Mouse (Mus musculus) embryo, embryonic 10.5 days (tissue): Measurements from ENCODE around the gene Camk2n2.

Experiments
- DNase-seq: peaks from one replicate; pipeline ENCODE4 v3.0.0-alpha.2; 2015; ENCODE audit warnings: low spot score

Gene Camk2n2

GRCm38 (mm10) chr16:20610501-20611356 is 10.4 kb downstream of the Camk2n2 start:
- peak; percentile 93 for DNase-seq

- DNase-seq = no peak
Measured at GRCm38 (mm10) chr16:20604705-20605104, 16.4 kb downstream of the Camk2n2 start.

GRCm38 (mm10) chr16:20600511-20600910 is 20.6 kb downstream of the Camk2n2 start:
- no peak for DNase-seq

GRCm38 (mm10) chr16:20596687-20597441 is 24.2 kb downstream of the Camk2n2 start:
- no peak for DNase-seq

GRCm38 (mm10) chr16:20595737-20596136 is 25.4 kb downstream of the Camk2n2 start:
- DNase-seq = no peak

- no peak for DNase-seq
Measured at GRCm38 (mm10) chr16:20595060-20595673, 25.9 kb downstream of the Camk2n2 start.

- peak; percentile 23 for DNase-seq
Measured at GRCm38 (mm10) chr16:20591076-20591705, 29.9 kb downstream of the Camk2n2 start.

GRCm38 (mm10) chr16:20590680-20591038 is 30.4 kb downstream of the Camk2n2 start:
- no peak for DNase-seq

GRCm38 (mm10) chr16:20589939-20590679 is 31.0 kb downstream of the Camk2n2 start:
- DNase-seq = peak; percentile 41

- DNase-seq = peak; percentile 56
Measured at GRCm38 (mm10) chr16:20589366-20589938, 31.6 kb downstream of the Camk2n2 start, which contains the start of gene Vwa5b2. Gene Vwa5b2, plus strand, starts transcription at chr16:20589471.
